Mouse (Mus musculus) CH12F3 (cell line): ENCODE measurements around the gene Camk1d.

Experiments used
- in situ Hi-C: fragments of 300-500 bp; cut with MboI; formaldehyde crosslinking; loops from 2 replicates; pipeline ENCODE4 v1.14.3; 2020; ENCODE audit warnings: low sequenced_read_pairs

The Camk1d gene

GRCm38 (mm10) chr2:5499620-5500019 lies 214.7 kb downstream of the Camk1d start:
- in situ Hi-C loops: no loop called here

- in situ Hi-C loops: no loop called here
These were observed 224.4 kb downstream of the Camk1d start for GRCm38 (mm10) chr2:5489916-5490315.

- in situ Hi-C loops: no loop called here
These were observed 227.0 kb downstream of the Camk1d start for GRCm38 (mm10) chr2:5487344-5487743.

- in situ Hi-C loops: no loop called here
These were observed 227.7 kb downstream of the Camk1d start for GRCm38 (mm10) chr2:5486663-5487062.

GRCm38 (mm10) chr2:5485786-5486185 lies 228.5 kb downstream of the Camk1d start:
- in situ Hi-C loops: no loop called here

GRCm38 (mm10) chr2:5479886-5480285 lies 234.4 kb downstream of the Camk1d start:
- in situ Hi-C loops: no loop called here

- in situ Hi-C loops: no loop called here
These were observed 235.6 kb downstream of the Camk1d start for GRCm38 (mm10) chr2:5478709-5479108.

GRCm38 (mm10) chr2:5478256-5478655 lies 236.1 kb downstream of the Camk1d start:
- in situ Hi-C loops: no loop called here

- in situ Hi-C loops: no loop called here
These were observed 236.8 kb downstream of the Camk1d start for GRCm38 (mm10) chr2:5477525-5477924.

- in situ Hi-C loops: loop anchor here (25.0 kb wide), 1 partner anchor 343 kb away; no protein-coding TSS in a partner anchor
These were observed 244.9 kb downstream of the Camk1d start for GRCm38 (mm10) chr2:5469366-5469941.

- in situ Hi-C loops: loop anchor here (25.0 kb wide), 1 partner anchor 345 kb away; no protein-coding TSS in a partner anchor
These were observed 246.8 kb downstream of the Camk1d start for GRCm38 (mm10) chr2:5467537-5467936.

- in situ Hi-C loops: loop anchor here (25.0 kb wide), 1 partner anchor 354 kb away; no protein-coding TSS in a partner anchor
These were observed 255.6 kb downstream of the Camk1d start for GRCm38 (mm10) chr2:5458671-5459235.

GRCm38 (mm10) chr2:5458075-5458494 lies 256.2 kb downstream of the Camk1d start:
- in situ Hi-C loops: loop anchor here (25.0 kb wide), 1 partner anchor 354 kb away; no protein-coding TSS in a partner anchor

- in situ Hi-C loops: loop anchor here (25.0 kb wide), 1 partner anchor 356 kb away; no protein-coding TSS in a partner anchor
These were observed 258.2 kb downstream of the Camk1d start for GRCm38 (mm10) chr2:5456108-5456507.

GRCm38 (mm10) chr2:5454830-5455229 lies 259.5 kb downstream of the Camk1d start:
- in situ Hi-C loops: loop anchor here (25.0 kb wide), 1 partner anchor 357 kb away; no protein-coding TSS in a partner anchor

GRCm38 (mm10) chr2:5451654-5452053 lies 262.7 kb downstream of the Camk1d start:
- in situ Hi-C loops: loop anchor here (25.0 kb wide), 1 partner anchor 361 kb away; no protein-coding TSS in a partner anchor

- in situ Hi-C loops: no loop called here
These were observed 269.0 kb downstream of the Camk1d start for GRCm38 (mm10) chr2:5445357-5445756.

- in situ Hi-C loops: no loop called here
These were observed 276.6 kb downstream of the Camk1d start for GRCm38 (mm10) chr2:5437690-5438089.

GRCm38 (mm10) chr2:5435587-5436253 lies 278.6 kb downstream of the Camk1d start:
- in situ Hi-C loops: no loop called here

- in situ Hi-C loops: no loop called here
These were observed 283.0 kb downstream of the Camk1d start for GRCm38 (mm10) chr2:5431309-5431708.

GRCm38 (mm10) chr2:5429921-5430320 lies 284.4 kb downstream of the Camk1d start:
- in situ Hi-C loops: no loop called here

- in situ Hi-C loops: no loop called here
These were observed 288.2 kb downstream of the Camk1d start for GRCm38 (mm10) chr2:5426110-5426509.
